In genomic region chr5:64343972-64344700, GRCm38 (mm10) we compare ENCODE assay signal across 9 mouse cellular contexts.
A peak's percentile ranks its signal among the peaks of the same experiment; 100 is the strongest.
DNase-seq lines count a peak whose midpoint lies in the region; ATAC-seq and TF ChIP-seq lines count a peak whose summit lies in the region.
"Had no signal": no experiment of that assay in that cellular context is flagged by ENCODE, and none has a peak within 500 bp of the region (broad histone marks: within the 10 kb centered on the region; RNA-seq: fewer than 3 reads in every experiment).

No protein-coding gene starts in this region.

- H3K27me3 ChIP-seq in forebrain, embryonic 12.5 days: no peaks in the 10 kb centered on the region
- no peaks in the 10 kb centered on the region for H3K27me3 ChIP-seq in lung, postnatal 0 days (replicated peaks; ENCODE audit: insufficient read depth, low read length)
- no peaks in the 10 kb centered on the region for H3K27me3 ChIP-seq in stomach, postnatal 0 days (ENCODE audit: control insufficient read depth, insufficient read depth, low read length)
- H3K27me3 ChIP-seq: embryonic facial prominence, embryonic 13.5 days had no signal

- 44% methylated on average over 5 of the region's 5 CpGs for WGBS in forebrain, embryonic 12.5 days
- WGBS in lung, postnatal 0 days: 37% methylated on average over 5 of the region's 5 CpGs
- WGBS in stomach, postnatal 0 days: 41% methylated on average over 5 of the region's 5 CpGs

- peak overlapping the region; percentile 3; the same call in 1 of the 2 replicates for H3K27ac ChIP-seq in forebrain, embryonic 12.5 days
- peak overlapping the region; percentile 62 for H3K27ac ChIP-seq in lung, postnatal 0 days (ENCODE audit: low read length)
- H3K27ac ChIP-seq in stomach, postnatal 0 days (replicated peaks): peak overlapping the region; percentile 77
- H3K27ac ChIP-seq: embryonic facial prominence, embryonic 13.5 days had no signal

- H3K4me1 ChIP-seq in forebrain, embryonic 12.5 days: peaks cover 23% of the 10 kb centered on the region
- no peaks in the 10 kb centered on the region for H3K4me1 ChIP-seq in lung, postnatal 0 days (ENCODE audit: insufficient read depth, low read depth, low read length)
- H3K4me1 ChIP-seq in stomach, postnatal 0 days (replicated peaks; ENCODE audit: control insufficient read depth, insufficient read depth): peaks cover 3% of the 10 kb centered on the region; the same call in 1 of the 2 replicates

- ATAC-seq in forebrain, embryonic 12.5 days (ENCODE audit: low FRiP score): 0 out of 2 replicates have a peak, but pooled peaks have one; percentile 42
- peak; percentile 76 for ATAC-seq in lung, postnatal 0 days
- peak; percentile 73 for ATAC-seq in stomach, postnatal 0 days (ENCODE audit: low FRiP score, low TSS enrichment)

- DNase-seq in thymus, postnatal 0 days (ENCODE audit: low spot score): peak; percentile 45
- no peak for DNase-seq in thymus, adult 18-20 months
- DNase-seq in kidney, adult 9 months: peak; percentile 69
- DNase-seq in lung, postnatal 0 days (ENCODE audit: low spot score): peak; percentile 77
- DNase-seq in stomach, postnatal 0 days (ENCODE audit: low spot score): peak; percentile 75
- no peak for DNase-seq in left cerebral cortex, adult 9 months (ENCODE audit: low spot score in 2 of 2)
- no peak for DNase-seq in spleen, adult 12 weeks (ENCODE audit: low spot score)

- H3K4me3 ChIP-seq in forebrain, embryonic 12.5 days (replicated peaks): no peak overlapping the region
- H3K4me3 ChIP-seq in lung, postnatal 0 days (ENCODE audit: low read depth, low read length): no peak overlapping the region
- no peak overlapping the region for H3K4me3 ChIP-seq in stomach, postnatal 0 days (ENCODE audit: low read depth, low read length)
- H3K4me3 ChIP-seq: embryonic facial prominence, embryonic 13.5 days had no signal

- no peak overlapping the region; the same call in 1 of the 2 replicates for H3K9ac ChIP-seq in forebrain, embryonic 12.5 days
- H3K9ac ChIP-seq in lung, postnatal 0 days (replicated peaks; ENCODE audit: low read depth): no peak overlapping the region
- H3K9ac ChIP-seq in stomach, postnatal 0 days (ENCODE audit: low read length): no peak overlapping the region; the same call in 1 of the 2 replicates
- H3K9ac ChIP-seq: embryonic facial prominence, embryonic 13.5 days had no signal

- no peak overlapping the region for H3K4me2 ChIP-seq in forebrain, embryonic 12.5 days
- no peak overlapping the region for H3K4me2 ChIP-seq in lung, postnatal 0 days (replicated peaks; ENCODE audit: low read depth, low read length)
- no peak overlapping the region for H3K4me2 ChIP-seq in stomach, postnatal 0 days (replicated peaks; ENCODE audit: low read depth)
- H3K4me2 ChIP-seq: embryonic facial prominence, embryonic 13.5 days had no signal

- H3K9me3 ChIP-seq in forebrain, embryonic 12.5 days: no peaks in the 10 kb centered on the region
- no peaks in the 10 kb centered on the region for H3K9me3 ChIP-seq in lung, postnatal 0 days (ENCODE audit: low read length)
- H3K9me3 ChIP-seq in stomach, postnatal 0 days (ENCODE audit: control insufficient read depth, low read length): no peaks in the 10 kb centered on the region
- H3K9me3 ChIP-seq: embryonic facial prominence, embryonic 13.5 days had no signal

- peaks cover 30% of the 10 kb centered on the region for H3K36me3 ChIP-seq in forebrain, embryonic 12.5 days (replicated peaks)
- H3K36me3 ChIP-seq in lung, postnatal 0 days (ENCODE audit: insufficient read depth, low read length): no peaks in the 10 kb centered on the region
- no peaks in the 10 kb centered on the region for H3K36me3 ChIP-seq in stomach, postnatal 0 days (ENCODE audit: control insufficient read depth, insufficient read depth, low read length)

- TF ChIP-seq EP300 in lung, postnatal 0 days (IDR thresholded peaks at IDR 0.05): no peak
- TF ChIP-seq EP300 in stomach, postnatal 0 days (optimal IDR thresholded peaks at IDR 0.05): no peak

- TF ChIP-seq CTCF in lung, postnatal 0 days (IDR thresholded peaks at IDR 0.05): peak; percentile 67
- TF ChIP-seq CTCF in stomach, postnatal 0 days (IDR thresholded peaks at IDR 0.05; ENCODE audit: low read depth): peak; percentile 65

Comparison
In these comparisons a context has a peak if more than half of its experiments do, and no peak if none do; other contexts are left out.
1. DNase-seq: peak in thymus, postnatal 0 days (single experiment), kidney, adult 9 months (single experiment), lung, postnatal 0 days (single experiment) and stomach, postnatal 0 days (single experiment); none in thymus, adult 18-20 months (0 of 2), left cerebral cortex, adult 9 months (0 of 2) and spleen, adult 12 weeks (single experiment).
2. H3K27ac ChIP-seq: peak in every context shown above with its lines; median percentile 77 in stomach, postnatal 0 days; 62 in lung, postnatal 0 days; 3 in forebrain, embryonic 12.5 days.
3. Peak in every context shown above with its lines, with median percentiles within 50 percentile points of each other: ATAC-seq.